Mouse (Mus musculus) limb, embryonic 10.5 days (tissue): ENCODE results near the gene Srgap2. TPM values are rescaled to one million over a fixed set of nuclear protein-coding genes. Genes with fewer than 3 reads are reported as not detected.

Experiments used
- DNase-seq: peaks from one replicate; pipeline ENCODE4 v3.0.0-alpha.2; 2017; ENCODE audit warnings: low spot score
- H3K27ac ChIP-seq: fragments of 300-500 bp; sonication (generic); 2 replicates; pipeline ENCODE4 v1.5.1; 2016; ENCODE audit warnings: mild to moderate bottlenecking
- H3K27me3 ChIP-seq: fragments of 300-500 bp; sonication (generic); 2 replicates; pipeline ENCODE4 v1.6.1; 2016; ENCODE audit warnings: low read depth, mild to moderate bottlenecking; ENCODE audit not compliant: poor library complexity, severe bottlenecking
- H3K36me3 ChIP-seq: fragments of 300-500 bp; sonication (generic); 2 replicates; pipeline ENCODE4 v1.6.1; 2016; ENCODE audit warnings: mild to moderate bottlenecking, moderate library complexity
- H3K4me1 ChIP-seq: fragments of 300-500 bp; sonication (generic); 2 replicates; pipeline ENCODE4 v1.6.1; 2016
- H3K4me3 ChIP-seq: fragments of 300-500 bp; sonication (generic); 2 replicates; pipeline ENCODE4 v1.5.1; 2016; ENCODE audit warnings: mild to moderate bottlenecking, moderate library complexity
- H3K9me3 ChIP-seq: fragments of 300-500 bp; sonication (generic); replicated peaks from 2 replicates; pipeline ENCODE4 v1.6.1; 2016; ENCODE audit warnings: mild to moderate bottlenecking
- WGBS: fragments of 180-500 bp; shearing (Covaris S2); methylation state at CpG from one replicate; pipeline ENCODE4 v1.1.7; 2016; 5-methylcytosine and 5-hydroxymethylcytosine counted together
- microRNA-seq: library from miRNA; unstranded; fragments of <30 nt; microRNA quantifications from one replicate; pipeline ENCODE4, GENCODE M21; 2017
- polyA plus RNA-seq: library from polyadenylated mRNA; unstranded; fragments of >200 nt; fragmentation: Nextera tagmentation; extraction: Ambion mirVana; gene quantifications from 2 replicates; pipeline ENCODE4 v1.2.1, GENCODE M21; 2016

The Srgap2 gene
- polyA plus RNA-seq, 1 experiment from 2014 or later: 17.2 TPM

GRCm38 (mm10) chr1:131244536-131245088, 282.5 kb downstream of the Srgap2 start:
- Histone ChIP-seq H3K27me3 (peaks cover 97% of the 10 kb centered on the region), H3K4me3 (peak overlapping the region; percentile 73), H3K27ac (peak overlapping the region; percentile 62), H3K4me1 (peaks cover 36% of the 10 kb centered on the region), H3K36me3 (no peaks in the 10 kb centered on the region), H3K9me3 (no peaks in the 10 kb centered on the region)
- under 1% methylated on average over 57 of the region's 57 CpGs for WGBS
- DNase-seq: peak; percentile 52

GRCm38 (mm10) chr1:131242956-131243355, 284.2 kb downstream of the Srgap2 start:
- Histone ChIP-seq H3K4me1 (peaks cover 39% of the 10 kb centered on the region), H3K36me3 (no peaks in the 10 kb centered on the region), H3K9me3 (no peaks in the 10 kb centered on the region), H3K27me3 (peaks cover 97% of the 10 kb centered on the region), H3K4me3 (no peak overlapping the region), H3K27ac (no peak overlapping the region)
- no peak for DNase-seq
- 62% methylated on average over 6 of the region's 6 CpGs for WGBS

GRCm38 (mm10) chr1:131239576-131240193, 287.5 kb downstream of the Srgap2 start:
- peaks cover 28% of the 10 kb centered on the region for H3K4me1 ChIP-seq
- H3K36me3 ChIP-seq: no peaks in the 10 kb centered on the region
- no peak overlapping the region for H3K27ac ChIP-seq
- no peak overlapping the region for H3K4me3 ChIP-seq
- WGBS: 58% methylated on average over 12 of the region's 12 CpGs
- no peaks in the 10 kb centered on the region for H3K9me3 ChIP-seq
- peaks cover 70% of the 10 kb centered on the region for H3K27me3 ChIP-seq
- no peak for DNase-seq

GRCm38 (mm10) chr1:131238931-131239381, 288.2 kb downstream of the Srgap2 start:
- H3K9me3 ChIP-seq: no peaks in the 10 kb centered on the region
- H3K27ac ChIP-seq: no peak overlapping the region
- H3K4me3 ChIP-seq: no peak overlapping the region
- WGBS: 65% methylated on average over 8 of the region's 8 CpGs
- H3K36me3 ChIP-seq: no peaks in the 10 kb centered on the region
- DNase-seq: no peak
- peaks cover 24% of the 10 kb centered on the region for H3K4me1 ChIP-seq
- H3K27me3 ChIP-seq: peaks cover 63% of the 10 kb centered on the region

- peaks cover 40% of the 10 kb centered on the region for H3K27me3 ChIP-seq
- 55% methylated on average over 7 of the region's 7 CpGs for WGBS
- H3K36me3 ChIP-seq: no peaks in the 10 kb centered on the region
- no peak overlapping the region for H3K27ac ChIP-seq
- no peak overlapping the region for H3K4me3 ChIP-seq
- peaks cover 29% of the 10 kb centered on the region for H3K4me1 ChIP-seq
- H3K9me3 ChIP-seq: no peaks in the 10 kb centered on the region
- no peak for DNase-seq
Measured at GRCm38 (mm10) chr1:131236077-131236476, 291.1 kb downstream of the Srgap2 start.

Small RNAs within 50 kb of the gene (microRNA-seq; reads per million reads assigned to microRNA genes)
- gene Gm24273: not detected

Other genes starting within 250 kb of the Srgap2 start
- 1.3 TPM in 2 replicates for gene Ikbke, start 247.7 kb downstream of the Srgap2 start, polyA plus RNA-seq
- 4.3 and 4.6 TPM in 2 replicates for gene Fam72a, start 551 bp upstream of the Srgap2 start, polyA plus RNA-seq
- not detected in 2 replicates for gene Avpr1b, start 71.9 kb upstream of the Srgap2 start, polyA plus RNA-seq
- not detected in 2 replicates for gene Ctse, start 111.0 kb upstream of the Srgap2 start, polyA plus RNA-seq
- 0.63 and 0.65 TPM in 2 replicates for gene Rab7b, start 161.3 kb upstream of the Srgap2 start, polyA plus RNA-seq
- gene Slc26a9, start 216.7 kb upstream of the Srgap2 start, polyA plus RNA-seq: 0.08 TPM in 1 of 2 replicates, not detected in the other